Mouse (Mus musculus) cerebellum, adult 8-10 months (tissue): ENCODE measurements around the gene Fat3.

ENCODE experiments used
- DNase-seq: peaks from one replicate; pipeline ENCODE4 v3.0.0; 2022

Fat3 gene

DNA sequence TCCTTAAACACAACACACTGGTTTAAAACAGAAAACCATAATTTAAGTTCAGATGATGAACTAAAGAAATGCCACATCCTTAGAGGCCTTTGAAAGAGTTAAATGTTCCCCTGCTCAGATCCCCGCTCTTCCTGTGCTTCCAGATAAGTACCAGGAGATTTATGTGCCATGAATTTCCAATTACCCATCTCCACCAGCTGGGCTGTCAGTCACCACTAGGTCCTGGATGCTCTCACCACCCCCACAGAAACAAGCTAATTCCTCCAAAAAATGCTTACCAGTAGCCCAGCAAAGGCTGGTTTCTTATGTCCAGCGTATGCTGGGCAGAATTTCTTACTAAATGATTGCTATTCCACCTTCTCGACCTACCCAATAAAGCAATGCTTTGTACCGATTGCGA, 72.5 kb downstream of the Fat3 start:
- no peak for DNase-seq

GRCm38 (mm10) chr9:16422707-16423106, 78.4 kb downstream of the Fat3 start:
- no peak for DNase-seq

- no peak for DNase-seq
Measured at GRCm38 (mm10) chr9:16402815-16403214, 98.3 kb downstream of the Fat3 start.

- DNase-seq: no peak
Measured at GRCm38 (mm10) chr9:16398734-16399686, 102.1 kb downstream of the Fat3 start.

- DNase-seq: no peak
Measured at GRCm38 (mm10) chr9:16389141-16389540, 111.9 kb downstream of the Fat3 start.

DNA sequence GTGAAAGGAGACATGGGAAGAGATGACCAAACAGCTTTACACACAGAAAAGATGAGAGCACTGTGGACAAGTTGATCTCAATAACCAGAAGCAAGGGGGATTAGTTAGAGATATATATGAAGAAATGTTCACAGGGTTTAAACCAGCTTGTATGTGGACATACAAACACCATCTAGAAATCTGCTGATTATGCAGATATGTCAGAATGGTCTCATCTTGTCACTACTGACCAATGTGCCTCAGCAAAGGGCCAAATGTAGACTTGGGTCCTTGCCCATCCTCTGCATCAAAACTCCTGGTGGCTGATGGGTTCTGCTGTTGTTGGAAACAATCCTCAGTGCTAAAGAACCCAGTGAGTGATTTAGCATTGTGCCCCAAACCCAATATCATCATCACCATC, 113.6 kb downstream of the Fat3 start:
- DNase-seq: no peak

GRCm38 (mm10) chr9:16363713-16364112, 137.4 kb downstream of the Fat3 start:
- no peak for DNase-seq

- DNase-seq: no peak
Measured at GRCm38 (mm10) chr9:16361811-16362210, 139.3 kb downstream of the Fat3 start.

- no peak for DNase-seq
Measured at GRCm38 (mm10) chr9:16356636-16357035, 144.4 kb downstream of the Fat3 start.

- no peak for DNase-seq
Measured at GRCm38 (mm10) chr9:16354906-16355305, 146.2 kb downstream of the Fat3 start.

- DNase-seq: no peak
Measured at GRCm38 (mm10) chr9:16353049-16353724, 147.9 kb downstream of the Fat3 start.

DNA sequence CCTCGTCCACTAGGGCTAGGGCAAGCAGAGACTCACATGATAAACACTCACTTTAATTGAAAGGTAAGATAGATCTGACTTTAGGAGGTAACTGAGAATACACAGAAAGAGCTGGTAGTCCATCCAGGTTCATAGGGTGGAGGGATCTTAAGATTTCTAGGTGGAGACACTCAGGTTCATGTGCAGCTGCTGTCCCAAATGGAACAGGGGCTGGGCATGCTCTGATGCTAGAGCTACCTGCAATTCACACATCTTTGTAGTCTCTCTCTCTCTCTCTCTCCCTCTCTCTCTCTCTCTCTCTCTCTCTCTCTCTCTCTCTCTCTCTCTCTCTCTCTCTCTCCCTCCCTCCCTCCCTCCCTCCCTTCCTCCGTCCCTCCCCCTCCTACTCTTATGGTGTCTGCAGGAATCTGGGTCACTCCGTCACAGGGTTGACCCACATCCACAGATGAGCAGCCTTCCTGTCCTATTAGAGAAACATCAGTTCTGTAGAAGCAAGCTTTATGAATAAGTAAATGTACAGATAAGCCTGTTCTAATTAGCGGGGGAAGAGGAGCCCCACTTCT, 148.5 kb downstream of the Fat3 start:
- no peak for DNase-seq

DNA sequence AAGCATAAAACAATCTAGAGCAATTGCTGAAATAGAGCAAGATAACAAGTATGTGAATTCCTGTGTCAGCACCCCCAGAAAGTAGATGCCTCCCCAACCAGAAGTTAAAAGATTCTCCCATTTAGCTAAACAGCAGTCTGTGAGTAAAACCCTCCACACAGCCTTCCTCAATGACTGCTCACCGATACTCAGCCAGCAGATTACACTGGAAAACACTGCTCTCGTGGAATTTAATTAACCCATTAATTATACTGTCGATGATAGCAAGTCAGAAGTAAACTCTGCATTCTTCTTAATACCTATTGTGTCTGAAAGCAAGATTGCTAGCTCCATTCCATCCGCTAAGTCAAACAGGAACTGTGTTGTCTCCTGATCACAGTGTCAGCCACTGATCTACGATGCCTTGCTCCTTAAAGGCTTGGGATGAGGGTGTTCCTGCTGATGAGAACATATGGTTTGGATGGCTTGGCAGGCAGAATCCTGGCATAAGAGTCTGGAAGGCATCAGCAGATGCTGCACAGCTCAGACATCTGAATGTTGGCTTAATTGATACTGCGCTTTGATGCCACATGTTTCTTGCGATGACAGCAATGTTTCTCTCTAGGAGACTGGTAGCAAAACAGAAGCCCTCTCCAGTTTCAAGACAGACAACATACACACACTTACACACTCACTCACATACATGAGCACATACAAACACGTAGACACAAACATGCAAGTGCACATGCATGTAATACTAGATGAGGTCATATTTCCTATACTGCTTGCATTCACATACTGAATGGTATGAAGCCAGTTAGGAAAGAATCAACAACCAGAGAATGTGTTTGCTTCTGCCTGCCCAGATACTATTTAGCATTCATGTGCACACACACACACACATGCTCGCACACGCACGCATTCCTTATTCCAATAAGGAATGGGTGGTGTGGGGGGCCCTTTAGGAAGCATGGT, 155.9 kb downstream of the Fat3 start:
- no peak for DNase-seq

DNA sequence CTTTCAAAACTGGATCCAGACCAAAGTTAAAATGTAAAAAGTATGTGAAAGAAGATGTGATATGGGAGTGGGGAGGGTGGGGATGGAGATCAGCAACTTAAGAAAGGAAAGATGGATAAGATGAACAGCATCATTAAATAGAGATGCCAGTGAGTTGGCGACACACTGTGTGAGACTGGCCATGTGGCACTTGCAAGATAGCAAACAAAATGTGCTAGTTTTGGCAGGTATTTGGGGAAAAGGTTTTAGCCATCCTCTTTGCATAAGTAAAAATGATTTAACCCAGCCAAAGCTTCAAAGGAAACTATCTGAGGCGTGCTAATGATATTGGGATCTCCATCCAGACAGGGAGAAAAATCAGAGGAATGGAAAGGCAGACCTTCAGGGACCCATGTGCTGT, 157.9 kb downstream of the Fat3 start:
- DNase-seq: no peak

DNA sequence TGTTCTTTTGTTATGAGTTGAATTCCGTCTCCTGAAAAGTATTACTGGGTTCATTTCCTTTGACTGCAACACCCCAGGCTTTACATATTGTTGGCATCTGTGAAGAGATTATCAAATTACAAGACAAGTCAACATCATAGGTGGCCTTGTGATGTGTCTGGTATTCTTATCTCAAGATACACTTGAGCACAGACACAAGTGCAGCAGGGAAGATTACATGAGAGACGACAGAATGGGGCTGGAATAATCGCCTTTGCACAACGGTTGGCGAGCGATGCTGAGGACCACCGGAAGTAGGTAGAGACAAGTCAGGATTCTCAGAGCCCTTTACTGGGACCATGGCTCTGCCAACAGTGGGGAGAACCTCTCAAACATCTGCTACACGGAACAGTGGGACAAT, 158.5 kb downstream of the Fat3 start:
- no peak for DNase-seq

DNA sequence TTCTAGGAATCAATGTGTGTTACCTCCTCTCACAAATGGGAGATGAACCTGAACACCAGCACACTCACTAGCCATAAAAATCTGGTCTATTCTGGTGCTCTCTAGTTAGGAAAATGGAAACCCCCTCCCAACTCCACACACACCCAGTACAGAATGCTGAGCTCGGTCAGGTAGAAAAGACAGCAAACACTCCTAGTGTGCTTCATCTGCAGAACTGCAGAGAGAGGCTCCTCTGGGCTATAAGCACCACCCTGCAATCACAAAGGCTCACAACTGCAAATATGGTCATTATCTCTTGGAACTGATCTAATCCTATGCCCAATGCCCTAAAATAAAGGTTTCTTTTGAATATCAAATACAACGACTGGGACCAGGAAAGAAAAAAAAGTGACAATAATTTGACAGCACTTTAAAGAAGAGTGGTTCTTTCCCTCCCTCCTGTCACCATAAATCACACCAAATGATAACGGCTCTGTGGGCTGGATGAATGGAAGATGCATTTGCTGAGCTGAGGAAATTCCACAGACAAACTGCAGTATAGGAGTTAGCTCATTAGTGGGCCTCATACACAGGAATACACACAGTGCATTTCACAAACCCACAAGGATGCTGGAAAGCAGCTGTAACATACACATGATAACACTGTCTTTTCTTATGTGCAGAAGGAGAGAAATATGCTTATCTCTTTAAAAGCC, 170.6 kb downstream of the Fat3 start:
- no peak for DNase-seq

- DNase-seq: no peak
Measured at GRCm38 (mm10) chr9:16318957-16319356, 182.1 kb downstream of the Fat3 start.

GRCm38 (mm10) chr9:16312599-16313197, 188.4 kb downstream of the Fat3 start:
- no peak for DNase-seq

- DNase-seq: no peak
Measured at GRCm38 (mm10) chr9:16310855-16311848, 189.9 kb downstream of the Fat3 start.

DNA sequence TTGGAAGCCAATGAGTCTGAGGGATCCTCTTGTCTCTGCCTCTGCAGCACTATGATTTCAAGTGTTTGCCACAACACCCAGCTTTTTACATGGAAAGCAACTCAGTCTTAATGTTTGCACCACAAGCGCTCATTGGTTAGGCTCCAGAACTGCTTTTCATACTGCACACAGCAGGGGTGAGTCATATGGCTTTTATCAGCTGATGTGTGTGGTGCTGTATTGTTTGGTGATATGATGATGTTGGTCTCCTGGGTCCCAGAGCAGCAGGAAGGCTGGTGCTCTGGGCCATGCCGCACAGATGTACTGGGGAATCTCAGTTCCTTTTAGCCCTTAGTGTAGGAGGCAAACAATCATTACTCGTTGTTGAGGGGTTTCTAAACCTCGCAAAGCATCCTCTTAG, 190.8 kb downstream of the Fat3 start:
- DNase-seq: no peak
